8 mouse cellular contexts compared by ENCODE assay signal in the genomic region with DNA sequence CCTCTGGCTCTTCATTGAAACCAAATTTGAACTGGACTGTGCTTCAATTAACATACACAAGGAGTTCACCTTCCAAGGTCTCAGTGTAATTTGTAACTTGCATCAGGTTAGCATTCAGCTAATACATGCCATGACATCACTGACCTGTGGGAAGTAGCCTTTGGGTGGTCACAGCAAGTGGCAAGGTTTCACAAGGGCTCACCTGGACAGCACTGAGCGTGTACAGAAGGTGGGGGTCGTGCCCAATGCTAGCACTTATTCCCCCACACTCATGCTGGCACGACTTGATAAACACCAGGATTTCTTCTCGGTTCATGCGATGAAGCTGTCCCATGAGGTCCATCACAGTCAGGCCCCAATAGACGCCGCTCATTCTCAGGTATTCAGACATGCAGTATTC. TPM values are rescaled to one million over a fixed set of nuclear protein-coding genes. Genes with fewer than 3 reads are reported as not detected.
DNase-seq lines count a peak whose midpoint lies in the region; ATAC-seq and TF ChIP-seq lines count a peak whose summit lies in the region.

No protein-coding gene starts in this region.

- no peak overlapping the region for H3K27ac ChIP-seq in lung, embryonic 16.5 days (ENCODE audit: low read length)
- no peak overlapping the region for H3K27ac ChIP-seq in embryonic facial prominence, embryonic 15.5 days (replicated peaks)
- no peak overlapping the region for H3K27ac ChIP-seq in limb, embryonic 13.5 days
- peak overlapping the region; percentile 41; the same call in 1 of the 2 replicates for H3K27ac ChIP-seq in stomach, embryonic 16.5 days (ENCODE audit: low read length)

- no peak for TF ChIP-seq POLR2A in lung, adult 2 months (IDR thresholded peaks at IDR 0.05; ENCODE audit: borderline replicate concordance, extremely low read depth, low read depth, low read length)

- H3K4me3 ChIP-seq in lung, embryonic 16.5 days (ENCODE audit: low read length): peak overlapping the region; percentile 89
- peak overlapping the region; percentile 90 for H3K4me3 ChIP-seq in embryonic facial prominence, embryonic 15.5 days (replicated peaks)
- H3K4me3 ChIP-seq in limb, embryonic 13.5 days: peak overlapping the region; percentile 89
- peak overlapping the region; percentile 98 for H3K4me3 ChIP-seq in stomach, embryonic 16.5 days (replicated peaks; ENCODE audit: low read length)
- H3K4me3 ChIP-seq in lung, adult 2 months (replicated peaks; ENCODE audit: extremely low read depth, low read depth, low read length): no peak overlapping the region

- no peak for TF ChIP-seq CTCF in lung, adult 2 months (IDR thresholded peaks at IDR 0.05; ENCODE audit: insufficient read depth, low read length)

- peak overlapping the region; percentile 85 for H3K4me2 ChIP-seq in lung, embryonic 16.5 days (ENCODE audit: low read depth, low read length)
- H3K4me2 ChIP-seq in embryonic facial prominence, embryonic 15.5 days (replicated peaks): peak overlapping the region; percentile 74
- peak overlapping the region; percentile 87 for H3K4me2 ChIP-seq in limb, embryonic 13.5 days (replicated peaks)
- H3K4me2 ChIP-seq in stomach, embryonic 16.5 days (ENCODE audit: low read depth, low read length): peak overlapping the region; percentile 96

- H3K9me3 ChIP-seq in lung, embryonic 16.5 days (ENCODE audit: control insufficient read depth, low read length): no peaks in the 10 kb centered on the region
- no peaks in the 10 kb centered on the region for H3K9me3 ChIP-seq in embryonic facial prominence, embryonic 15.5 days (replicated peaks)
- H3K9me3 ChIP-seq in limb, embryonic 13.5 days: no peaks in the 10 kb centered on the region
- H3K9me3 ChIP-seq in stomach, embryonic 16.5 days (replicated peaks; ENCODE audit: control insufficient read depth, low read length): no peaks in the 10 kb centered on the region

- no peaks in the 10 kb centered on the region for H3K27me3 ChIP-seq in lung, embryonic 16.5 days (ENCODE audit: control insufficient read depth, insufficient read depth, low read depth, low read length)
- H3K27me3 ChIP-seq in embryonic facial prominence, embryonic 15.5 days: no peaks in the 10 kb centered on the region
- H3K27me3 ChIP-seq in limb, embryonic 13.5 days: no peaks in the 10 kb centered on the region
- no peaks in the 10 kb centered on the region for H3K27me3 ChIP-seq in stomach, embryonic 16.5 days (ENCODE audit: control insufficient read depth, insufficient read depth, low read length)

- H3K4me1 ChIP-seq in lung, embryonic 16.5 days (replicated peaks; ENCODE audit: control insufficient read depth, insufficient read depth, low read length): peaks cover 24% of the 10 kb centered on the region
- peaks cover 28% of the 10 kb centered on the region for H3K4me1 ChIP-seq in embryonic facial prominence, embryonic 15.5 days
- H3K4me1 ChIP-seq in limb, embryonic 13.5 days: peaks cover 48% of the 10 kb centered on the region
- H3K4me1 ChIP-seq in stomach, embryonic 16.5 days (ENCODE audit: control insufficient read depth, insufficient read depth, low read length): peaks cover 41% of the 10 kb centered on the region
- H3K4me1 ChIP-seq in lung, adult 2 months (ENCODE audit: control insufficient read depth, insufficient read depth, low read length): peaks cover 17% of the 10 kb centered on the region

- 49% methylated on average over 7 of the region's 7 CpGs for WGBS in lung, embryonic 16.5 days
- WGBS in embryonic facial prominence, embryonic 15.5 days: 63% methylated on average over 7 of the region's 7 CpGs
- 75% methylated on average over 7 of the region's 7 CpGs for WGBS in limb, embryonic 13.5 days
- 56% methylated on average over 7 of the region's 7 CpGs for WGBS in stomach, embryonic 16.5 days
- WGBS in lung, adult 2 months: 55% methylated on average over 7 of the region's 7 CpGs

- no peak for DNase-seq in lung, postnatal 14 days
- no peak for DNase-seq in ovary, postnatal 14 days (ENCODE audit: low spot score)
- DNase-seq in right cerebral cortex, postnatal 14 days: no peak
- DNase-seq in lung, adult 2 months: no peak

- ATAC-seq in lung, embryonic 16.5 days (ENCODE audit: low read depth): no peak
- ATAC-seq in embryonic facial prominence, embryonic 15.5 days (ENCODE audit: insufficient number of reproducible peaks, low FRiP score, low TSS enrichment, low read depth): no peak
- no peak for ATAC-seq in limb, embryonic 13.5 days (ENCODE audit: low FRiP score, low read depth)
- ATAC-seq in stomach, embryonic 16.5 days (ENCODE audit: insufficient read depth, low FRiP score): no peak

- peaks cover 49% of the 10 kb centered on the region for H3K36me3 ChIP-seq in lung, embryonic 16.5 days (ENCODE audit: control insufficient read depth, insufficient read depth, low read length)
- peaks cover 56% of the 10 kb centered on the region for H3K36me3 ChIP-seq in embryonic facial prominence, embryonic 15.5 days
- peaks cover 58% of the 10 kb centered on the region for H3K36me3 ChIP-seq in limb, embryonic 13.5 days
- H3K36me3 ChIP-seq in stomach, embryonic 16.5 days (ENCODE audit: control insufficient read depth, insufficient read depth, low read length): peaks cover 43% of the 10 kb centered on the region

- peak overlapping the region; percentile 98; the same call in 1 of the 2 replicates for H3K9ac ChIP-seq in lung, embryonic 16.5 days (ENCODE audit: low read length)
- no peak overlapping the region for H3K9ac ChIP-seq in embryonic facial prominence, embryonic 15.5 days
- peak overlapping the region; percentile 97 for H3K9ac ChIP-seq in limb, embryonic 13.5 days
- peak overlapping the region; percentile 97 for H3K9ac ChIP-seq in stomach, embryonic 16.5 days (ENCODE audit: low read length)

RNA-seq across cellular contexts. Expression of gene Rabggtb, which starts 2.3 kb away (rescaled TPM):
- polyA plus RNA-seq in lung, embryonic 16.5 days (2015; fragmentation: Nextera tagmentation; extraction: Ambion mirVana): 45.7 and 46.4 TPM in 2 replicates
- 46.5 and 51.4 TPM in 2 replicates for polyA plus RNA-seq in embryonic facial prominence, embryonic 15.5 days (2015; fragmentation: Nextera tagmentation; extraction: Ambion mirVana)
- 41.5 and 46.7 TPM in 2 replicates for polyA plus RNA-seq in limb, embryonic 13.5 days (2015; fragmentation: Nextera tagmentation; extraction: Ambion mirVana)
- polyA plus RNA-seq in stomach, embryonic 16.5 days (2015; fragmentation: Nextera tagmentation; extraction: Ambion mirVana): 47.4 and 48.9 TPM in 2 replicates
- polyA plus RNA-seq in lung, adult 2 months (2012; rRNA removed): 22.4 and 29.7 TPM in 2 replicates

RNA-seq across cellular contexts. Expression of gene Msh4, which starts 4.6 kb away (rescaled TPM):
- 0.06 and 0.08 TPM in 2 replicates for polyA plus RNA-seq in lung, embryonic 16.5 days (2015; fragmentation: Nextera tagmentation; extraction: Ambion mirVana)
- 0.09 and 0.15 TPM in 2 replicates for polyA plus RNA-seq in embryonic facial prominence, embryonic 15.5 days (2015; fragmentation: Nextera tagmentation; extraction: Ambion mirVana)
- 0.13 and 0.22 TPM in 2 replicates for polyA plus RNA-seq in limb, embryonic 13.5 days (2015; fragmentation: Nextera tagmentation; extraction: Ambion mirVana)
- polyA plus RNA-seq in stomach, embryonic 16.5 days (2015; fragmentation: Nextera tagmentation; extraction: Ambion mirVana): not detected in 2 replicates
- 0.05 and 0.06 TPM in 2 replicates for polyA plus RNA-seq in lung, adult 2 months (2012; rRNA removed)

RNA-seq across cellular contexts. Expression of gene Acadm, which starts 33.9 kb away (rescaled TPM):
- polyA plus RNA-seq in lung, embryonic 16.5 days (2015; fragmentation: Nextera tagmentation; extraction: Ambion mirVana): 72.6 and 72.7 TPM in 2 replicates
- 71.2 and 76.8 TPM in 2 replicates for polyA plus RNA-seq in embryonic facial prominence, embryonic 15.5 days (2015; fragmentation: Nextera tagmentation; extraction: Ambion mirVana)
- 57.6 and 61.5 TPM in 2 replicates for polyA plus RNA-seq in limb, embryonic 13.5 days (2015; fragmentation: Nextera tagmentation; extraction: Ambion mirVana)
- polyA plus RNA-seq in stomach, embryonic 16.5 days (2015; fragmentation: Nextera tagmentation; extraction: Ambion mirVana): 106 and 112 TPM in 2 replicates
- 27.1 and 62.3 TPM in 2 replicates for polyA plus RNA-seq in lung, adult 2 months (2012; rRNA removed)
